Mouse (Mus musculus) forebrain, embryonic 15.5 days (tissue): Measurements from ENCODE around the gene Tnfsf10. TPM values are rescaled to one million over a fixed set of nuclear protein-coding genes. Genes with fewer than 3 reads are reported as not detected.
A peak's percentile ranks its signal among the peaks of the same experiment; 100 is the strongest.

ENCODE experiments used
- ATAC-seq: fragments of 200-750 bp; cut with Nextera tagmentation; replicated peaks from 2 replicates; pipeline ENCODE4 v1.8.0; 2017; ENCODE audit warnings: mild to moderate bottlenecking, moderate TSS enrichment, moderate library complexity
- H3K27ac ChIP-seq: fragments of 300-500 bp; sonication (generic); replicated peaks from 2 replicates; pipeline ENCODE4 v1.5.1; 2015; ENCODE audit warnings: mild to moderate bottlenecking, inconsistent platforms
- H3K27me3 ChIP-seq: fragments of 300-500 bp; sonication (generic); 2 replicates; pipeline ENCODE4 v1.6.1; 2015; ENCODE audit warnings: inconsistent platforms
- H3K36me3 ChIP-seq: fragments of 300-500 bp; sonication (generic); 2 replicates; pipeline ENCODE4 v1.6.1; 2015; ENCODE audit warnings: mild to moderate bottlenecking, inconsistent platforms
- H3K4me1 ChIP-seq: fragments of 300-500 bp; sonication (generic); 2 replicates; pipeline ENCODE4 v1.6.1; 2015; ENCODE audit warnings: inconsistent platforms
- H3K4me2 ChIP-seq: fragments of 300-500 bp; sonication (generic); replicated peaks from 2 replicates; pipeline ENCODE4 v1.6.1; 2015; ENCODE audit warnings: mild to moderate bottlenecking, inconsistent platforms
- H3K4me3 ChIP-seq: fragments of 300-500 bp; sonication (generic); 2 replicates; pipeline ENCODE4 v1.5.1; 2015; ENCODE audit warnings: mild to moderate bottlenecking, inconsistent platforms
- H3K9ac ChIP-seq: fragments of 300-500 bp; sonication (generic); replicated peaks from 2 replicates; pipeline ENCODE4 v1.6.1; 2015; ENCODE audit warnings: mild to moderate bottlenecking, inconsistent platforms
- H3K9me3 ChIP-seq: fragments of 300-500 bp; sonication (generic); 2 replicates; pipeline ENCODE4 v1.6.1; 2016; ENCODE audit warnings: inconsistent platforms
- WGBS: fragments of 180-500 bp; shearing (Covaris S2); methylation state at CpG from one replicate; pipeline ENCODE4 v1.1.7; 2015; ENCODE audit warnings: mixed read lengths; 5-methylcytosine and 5-hydroxymethylcytosine counted together
- polyA plus RNA-seq: library from polyadenylated mRNA; unstranded; fragments of >200 nt; fragmentation: Nextera tagmentation; extraction: Ambion mirVana; gene quantifications from 2 replicates; pipeline ENCODE4 v1.2.1, GENCODE M21; 2015

Tnfsf10 gene
- polyA plus RNA-seq, 1 experiment from 2014 or later, result 0.10 TPM

DNA sequence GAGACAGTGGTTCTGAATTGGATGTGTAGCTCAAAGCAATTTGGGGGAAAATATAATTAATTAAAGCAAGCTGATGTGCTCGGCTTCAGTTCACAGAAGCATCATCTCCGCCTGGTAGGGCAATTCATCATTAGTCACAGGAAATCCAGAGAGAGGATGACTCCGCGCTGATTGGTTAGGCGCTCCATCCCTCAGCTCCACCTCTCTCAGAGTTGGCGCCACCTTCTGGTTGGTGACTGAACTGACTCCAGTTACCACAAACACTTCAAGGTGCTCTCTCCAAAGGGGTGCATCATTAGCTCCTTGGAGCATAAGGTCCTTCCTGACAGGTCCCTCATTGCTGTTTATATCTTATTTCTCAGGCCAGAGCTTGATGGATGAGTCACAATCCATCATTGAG, 28.7 kb downstream of the Tnfsf10 start:
- Histone ChIP-seq H3K27me3 (no peaks in the 10 kb centered on the region), H3K27ac (no peak overlapping the region), H3K36me3 (no peaks in the 10 kb centered on the region), H3K9me3 (no peaks in the 10 kb centered on the region), H3K4me1 (no peaks in the 10 kb centered on the region), H3K4me3 (no peak overlapping the region), H3K9ac (no peak overlapping the region), H3K4me2 (no peak overlapping the region)
- ATAC-seq, result no peak
- WGBS, result 65% methylated on average over 6 of the region's 6 CpGs

DNA sequence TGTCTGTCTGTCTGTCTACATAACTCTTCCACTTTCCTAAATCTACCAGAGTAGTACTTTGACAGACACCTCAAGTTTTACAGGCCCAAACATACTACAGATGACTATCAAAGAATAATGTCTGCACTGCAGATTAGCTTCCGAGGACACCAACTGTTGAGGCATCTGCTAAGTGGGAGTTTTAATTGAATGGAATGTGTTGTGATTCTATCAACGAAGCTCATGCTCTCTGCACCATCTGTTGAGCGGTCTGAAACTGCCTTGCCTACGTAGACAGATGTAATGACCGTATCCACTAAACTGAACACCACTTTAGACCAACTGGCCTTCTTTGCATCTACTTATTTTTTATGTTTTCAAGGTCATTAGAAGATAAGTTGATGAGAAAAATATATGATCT, 31.6 kb downstream of the Tnfsf10 start:
- no peaks in the 10 kb centered on the region for H3K9me3 ChIP-seq
- no peak overlapping the region for H3K4me3 ChIP-seq
- H3K36me3 ChIP-seq, result no peaks in the 10 kb centered on the region
- no peak overlapping the region for H3K9ac ChIP-seq
- WGBS, result 58% methylated on average over 5 of the region's 5 CpGs
- H3K4me1 ChIP-seq, result 0 out of 2 replicates have a peak, but pooled peaks cover 3% of the 10 kb centered on the region
- no peak overlapping the region for H3K27ac ChIP-seq
- ATAC-seq, result no peak
- H3K4me2 ChIP-seq, result no peak overlapping the region
- no peaks in the 10 kb centered on the region for H3K27me3 ChIP-seq

DNA sequence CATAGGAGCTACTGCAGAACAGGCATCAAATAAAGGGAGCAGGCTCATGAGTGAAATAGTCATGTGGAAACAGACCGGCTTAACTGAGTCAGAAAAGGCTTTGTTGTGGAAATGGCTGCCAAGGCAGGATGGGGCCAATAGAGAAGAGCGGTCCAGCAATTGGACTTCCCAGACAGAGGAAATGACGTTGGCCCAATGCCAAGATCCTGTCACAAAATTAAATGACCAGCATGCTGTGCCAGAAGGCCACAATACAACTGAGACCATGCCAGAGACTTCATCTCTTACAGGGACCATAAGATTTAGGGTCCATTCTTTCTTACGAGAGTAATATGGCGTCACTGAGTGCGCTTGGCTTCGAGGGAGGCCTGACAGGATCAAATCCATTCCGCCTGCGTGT, 34.3 kb downstream of the Tnfsf10 start:
- Histone ChIP-seq H3K27ac (no peak overlapping the region), H3K4me2 (no peak overlapping the region), H3K4me1 (0 out of 2 replicates have a peak, but pooled peaks cover 3% of the 10 kb centered on the region), H3K36me3 (no peaks in the 10 kb centered on the region), H3K9me3 (no peaks in the 10 kb centered on the region), H3K9ac (no peak overlapping the region), H3K27me3 (no peaks in the 10 kb centered on the region), H3K4me3 (no peak overlapping the region)
- ATAC-seq, result peak; percentile 85
- 26% methylated on average over 9 of the region's 9 CpGs for WGBS

DNA sequence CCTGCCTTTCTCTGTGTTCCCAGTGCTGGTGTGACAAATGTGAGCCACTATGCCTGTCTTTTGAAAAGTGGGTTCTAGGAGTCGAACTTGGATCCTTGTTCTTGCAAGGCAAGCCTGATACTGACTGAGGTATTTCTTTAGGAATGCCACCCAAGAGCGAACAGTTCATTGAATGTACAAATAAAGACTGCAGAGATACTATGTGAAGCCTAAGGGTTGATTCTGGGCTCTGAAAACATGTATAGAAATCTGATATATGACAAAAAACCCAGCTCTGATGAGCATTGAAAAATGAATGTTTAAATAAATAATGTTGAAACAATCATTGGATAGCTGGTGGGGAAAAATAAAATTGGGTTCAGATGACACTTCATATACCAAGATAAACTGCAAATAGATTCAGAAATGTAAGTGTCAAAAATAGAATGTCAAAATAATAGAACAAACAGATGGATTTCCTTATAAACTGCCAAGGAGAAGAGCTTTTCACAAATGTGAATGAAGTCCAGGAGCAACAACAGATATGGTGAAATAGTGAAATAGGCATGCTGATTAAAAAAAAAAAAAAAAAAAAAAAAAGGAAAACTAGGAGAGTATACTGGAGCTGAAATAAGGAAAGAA, 42.4 kb downstream of the Tnfsf10 start:
- no peak overlapping the region for H3K4me3 ChIP-seq
- no peaks in the 10 kb centered on the region for H3K4me1 ChIP-seq
- ATAC-seq, result no peak
- H3K27ac ChIP-seq, result no peak overlapping the region
- no peaks in the 10 kb centered on the region for H3K36me3 ChIP-seq
- 89% methylated on average over 2 of the region's 2 CpGs for WGBS
- H3K27me3 ChIP-seq, result no peaks in the 10 kb centered on the region
- no peaks in the 10 kb centered on the region for H3K9me3 ChIP-seq
- H3K9ac ChIP-seq, result no peak overlapping the region
- H3K4me2 ChIP-seq, result no peak overlapping the region

DNA sequence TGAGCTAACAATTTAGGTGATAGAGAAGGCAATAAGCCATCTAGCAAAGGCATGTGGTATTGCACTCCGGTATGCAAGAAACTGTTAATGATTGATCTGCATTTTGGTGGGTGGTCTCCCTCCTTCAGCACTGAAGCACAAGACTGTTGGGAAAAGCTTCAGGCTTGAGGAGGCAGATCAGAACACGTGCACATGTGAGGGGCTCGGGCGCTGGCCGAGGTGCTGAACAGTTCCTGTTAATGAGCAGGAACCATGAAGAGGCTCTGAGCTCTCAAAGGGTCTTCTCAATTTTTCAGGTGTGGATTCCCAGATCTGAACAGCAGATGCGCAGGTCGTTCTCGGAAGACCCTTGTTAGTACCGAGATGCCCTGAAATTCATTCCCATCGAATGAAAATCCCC, 53.3 kb downstream of the Tnfsf10 start:
- H3K9ac ChIP-seq, result no peak overlapping the region
- H3K4me1 ChIP-seq, result peaks cover 26% of the 10 kb centered on the region
- ATAC-seq, result no peak
- 0 out of 2 replicates have a peak overlapping the region, but pooled peaks have one; percentile 91 for H3K4me2 ChIP-seq
- H3K36me3 ChIP-seq, result no peaks in the 10 kb centered on the region
- no peaks in the 10 kb centered on the region for H3K9me3 ChIP-seq
- H3K27me3 ChIP-seq, result peaks cover 49% of the 10 kb centered on the region
- WGBS, result 5% methylated on average over 10 of the region's 10 CpGs
- no peak overlapping the region for H3K27ac ChIP-seq
- H3K4me3 ChIP-seq, result no peak overlapping the region

DNA sequence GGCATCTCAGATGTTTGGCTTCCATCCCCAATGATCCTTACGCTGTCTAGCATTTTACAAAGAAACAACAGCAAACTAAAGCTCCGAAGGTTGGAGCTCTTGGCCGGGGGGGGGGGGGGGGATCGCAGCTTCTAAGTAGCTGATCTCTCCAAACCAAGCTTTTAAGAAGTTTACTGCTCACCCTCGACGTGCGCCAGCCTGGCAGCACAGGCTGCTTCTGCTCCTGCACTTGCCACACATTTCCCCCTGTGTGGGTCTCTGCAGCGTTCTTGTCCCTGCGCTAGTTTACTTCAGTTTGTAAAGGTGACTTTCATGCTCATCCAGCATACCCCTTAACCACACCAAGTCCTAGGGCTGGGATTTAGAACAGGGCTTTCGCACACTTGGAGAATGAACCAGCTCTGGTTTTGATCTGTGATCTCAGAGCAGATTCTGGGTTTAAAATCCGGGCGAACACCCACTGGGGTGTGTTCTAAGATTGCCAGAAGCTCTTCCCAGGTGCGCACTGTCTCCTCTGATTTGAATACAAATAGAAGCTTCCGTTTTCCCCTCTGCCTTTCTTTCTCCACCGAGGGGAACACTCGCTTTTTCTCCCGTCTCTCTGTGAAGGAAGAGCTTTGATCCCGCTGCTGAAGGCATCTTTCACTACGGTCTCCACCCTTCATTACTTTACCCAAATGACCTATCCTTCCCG, 53.9 kb downstream of the Tnfsf10 start:
- H3K27ac ChIP-seq, result no peak overlapping the region
- peaks cover 49% of the 10 kb centered on the region for H3K27me3 ChIP-seq
- peak overlapping the region; percentile 91 for H3K4me2 ChIP-seq
- peak overlapping the region; percentile 33 for H3K9ac ChIP-seq
- H3K4me3 ChIP-seq, result peak overlapping the region; percentile 45
- H3K36me3 ChIP-seq, result no peaks in the 10 kb centered on the region
- no peak for ATAC-seq
- WGBS, result 2% methylated on average over 20 of the region's 20 CpGs
- peaks cover 26% of the 10 kb centered on the region for H3K4me1 ChIP-seq
- H3K9me3 ChIP-seq, result no peaks in the 10 kb centered on the region

DNA sequence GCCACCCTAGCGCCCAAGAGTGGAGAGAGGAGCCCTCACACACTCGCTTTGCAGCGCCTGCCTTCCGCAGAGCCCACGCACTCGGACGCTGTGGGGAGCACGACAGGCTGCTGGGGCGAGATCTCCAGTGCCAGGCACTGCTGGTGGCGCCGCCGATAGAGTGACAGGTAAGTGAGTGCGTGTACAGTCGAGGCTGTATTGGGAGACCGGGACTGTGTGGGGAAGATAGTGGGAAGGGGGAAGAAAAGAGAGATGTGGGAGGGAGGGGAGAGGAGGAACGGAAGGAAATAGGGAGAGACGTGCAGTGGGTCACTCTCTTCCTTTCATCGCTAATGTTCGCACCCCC, 54.4 kb downstream of the Tnfsf10 start, which contains the start of gene Ghsr:
Ghsr (plus strand) TSS at position 76 of the 346 bp plus-strand sequence.
- Histone ChIP-seq H3K9ac (peak within 1 kb of the TSS; percentile 33), H3K27me3 (peaks cover 49% of the 10 kb centered on the region), H3K4me1 (peaks cover 26% of the 10 kb centered on the region), H3K4me3 (peak within 1 kb of the TSS; percentile 45), H3K4me2 (peak within 1 kb of the TSS; percentile 91), H3K27ac (no peak within 1 kb of the TSS), H3K9me3 (no peaks in the 10 kb centered on the region), H3K36me3 (no peaks in the 10 kb centered on the region)
- WGBS, result under 1% methylated on average over 17 of the region's 19 CpGs
- peak; percentile 75 for ATAC-seq

DNA sequence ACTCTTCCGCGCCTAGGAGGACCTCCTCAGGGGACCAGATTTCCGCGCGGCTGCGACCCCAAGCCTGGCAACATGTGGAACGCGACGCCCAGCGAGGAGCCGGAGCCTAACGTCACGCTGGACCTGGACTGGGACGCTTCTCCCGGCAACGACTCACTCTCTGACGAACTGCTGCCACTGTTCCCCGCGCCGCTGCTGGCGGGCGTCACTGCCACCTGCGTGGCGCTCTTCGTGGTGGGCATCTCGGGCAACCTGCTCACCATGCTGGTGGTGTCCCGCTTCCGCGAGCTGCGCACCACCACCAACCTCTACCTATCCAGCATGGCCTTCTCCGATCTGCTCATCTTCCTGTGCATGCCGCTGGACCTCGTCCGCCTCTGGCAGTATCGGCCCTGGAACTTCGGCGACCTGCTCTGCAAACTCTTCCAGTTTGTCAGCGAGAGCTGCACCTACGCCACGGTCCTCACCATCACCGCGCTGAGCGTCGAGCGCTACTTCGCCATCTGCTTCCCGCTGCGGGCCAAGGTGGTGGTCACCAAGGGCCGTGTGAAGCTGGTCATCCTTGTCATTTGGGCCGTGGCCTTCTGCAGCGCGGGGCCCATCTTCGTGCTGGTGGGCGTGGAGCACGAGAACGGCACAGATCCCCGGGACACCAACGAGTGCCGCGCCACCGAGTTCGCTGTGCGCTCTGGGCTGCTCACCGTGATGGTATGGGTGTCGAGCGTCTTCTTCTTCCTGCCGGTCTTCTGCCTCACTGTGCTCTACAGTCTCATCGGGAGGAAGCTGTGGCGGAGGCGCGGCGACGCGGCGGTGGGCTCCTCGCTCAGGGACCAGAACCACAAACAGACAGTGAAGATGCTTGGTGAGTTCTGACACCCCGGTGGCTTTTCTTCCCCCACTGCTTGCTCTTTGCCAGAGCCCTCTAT, 55.2 kb downstream of the Tnfsf10 start:
- Histone ChIP-seq H3K9me3 (no peaks in the 10 kb centered on the region), H3K27ac (no peak overlapping the region), H3K4me3 (peak overlapping the region; percentile 45), H3K9ac (peak overlapping the region; percentile 33; the same call in 1 of the 2 replicates), H3K4me1 (peaks cover 26% of the 10 kb centered on the region), H3K4me2 (peak overlapping the region; percentile 91), H3K27me3 (peaks cover 49% of the 10 kb centered on the region), H3K36me3 (no peaks in the 10 kb centered on the region)
- WGBS, result under 1% methylated on average over 76 of the region's 77 CpGs
- ATAC-seq, result peak; percentile 62

DNA sequence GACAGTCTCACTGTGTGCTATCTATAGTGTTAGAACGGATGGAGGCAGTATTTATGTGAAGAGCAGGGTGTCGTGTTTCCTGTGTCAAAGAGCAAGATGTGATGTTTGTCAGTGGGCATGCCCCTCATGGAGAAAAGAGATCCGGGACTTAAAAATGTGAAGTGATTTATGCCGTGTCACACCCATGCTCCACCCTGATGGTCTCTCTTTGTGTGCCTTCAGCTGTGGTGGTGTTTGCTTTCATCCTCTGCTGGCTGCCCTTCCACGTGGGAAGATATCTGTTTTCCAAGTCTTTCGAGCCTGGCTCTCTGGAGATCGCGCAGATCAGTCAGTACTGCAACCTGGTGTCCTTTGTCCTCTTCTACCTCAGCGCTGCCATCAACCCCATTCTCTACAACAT, 57.6 kb downstream of the Tnfsf10 start:
- Histone ChIP-seq H3K4me2 (no peak overlapping the region), H3K4me3 (no peak overlapping the region), H3K9me3 (no peaks in the 10 kb centered on the region), H3K9ac (no peak overlapping the region), H3K27me3 (peaks cover 46% of the 10 kb centered on the region), H3K36me3 (no peaks in the 10 kb centered on the region), H3K27ac (no peak overlapping the region), H3K4me1 (peaks cover 26% of the 10 kb centered on the region)
- ATAC-seq, result no peak
- 63% methylated on average over 9 of the region's 9 CpGs for WGBS

DNA sequence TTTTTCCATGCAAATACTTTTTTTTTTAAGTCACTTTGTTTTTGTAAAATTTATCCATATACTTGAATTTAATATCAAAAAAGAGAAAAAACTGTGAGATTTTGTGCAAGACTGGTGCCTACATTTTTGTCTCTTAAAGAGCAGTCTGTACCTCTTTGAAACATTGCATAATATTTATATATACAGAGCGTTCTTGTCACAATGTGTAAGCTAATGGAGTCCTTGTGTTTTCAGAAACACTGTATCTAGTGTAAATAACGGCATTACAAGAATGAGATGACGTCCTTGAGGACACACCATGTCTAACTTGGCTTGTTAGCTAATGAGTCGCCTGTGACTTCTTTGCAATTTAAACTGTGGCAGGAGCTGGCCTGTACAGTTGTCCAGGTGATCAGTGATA, 61.1 kb downstream of the Tnfsf10 start:
- H3K9me3 ChIP-seq, result no peaks in the 10 kb centered on the region
- H3K4me3 ChIP-seq, result no peak overlapping the region
- no peak overlapping the region for H3K4me2 ChIP-seq
- H3K36me3 ChIP-seq, result no peaks in the 10 kb centered on the region
- WGBS, result 74% methylated on average over 4 of the region's 4 CpGs
- ATAC-seq, result no peak
- no peak overlapping the region for H3K9ac ChIP-seq
- H3K27ac ChIP-seq, result no peak overlapping the region
- no peaks in the 10 kb centered on the region for H3K4me1 ChIP-seq
- H3K27me3 ChIP-seq, result peaks cover 12% of the 10 kb centered on the region; the same call in 1 of the 2 replicates

DNA sequence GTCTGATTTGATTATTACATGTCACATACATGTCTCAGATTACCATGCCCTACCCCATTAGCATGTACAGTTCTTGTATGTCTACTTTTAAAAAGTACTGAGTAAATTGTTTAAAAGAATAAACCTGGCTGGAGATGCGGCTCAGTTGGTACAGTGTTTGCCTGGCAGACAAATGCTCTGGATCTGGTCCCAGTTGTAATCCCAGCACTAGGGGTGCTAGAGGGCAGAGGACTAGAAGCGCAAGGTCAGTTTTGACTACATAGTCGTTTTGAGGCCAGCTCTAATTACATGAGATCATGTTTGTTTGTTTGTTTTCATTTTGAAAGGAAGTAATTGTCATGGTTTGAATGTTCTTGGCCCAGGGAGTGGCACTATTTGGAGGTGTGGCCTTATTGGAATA, 68.0 kb downstream of the Tnfsf10 start:
- 61% methylated on average over 3 of the region's 3 CpGs for WGBS

DNA sequence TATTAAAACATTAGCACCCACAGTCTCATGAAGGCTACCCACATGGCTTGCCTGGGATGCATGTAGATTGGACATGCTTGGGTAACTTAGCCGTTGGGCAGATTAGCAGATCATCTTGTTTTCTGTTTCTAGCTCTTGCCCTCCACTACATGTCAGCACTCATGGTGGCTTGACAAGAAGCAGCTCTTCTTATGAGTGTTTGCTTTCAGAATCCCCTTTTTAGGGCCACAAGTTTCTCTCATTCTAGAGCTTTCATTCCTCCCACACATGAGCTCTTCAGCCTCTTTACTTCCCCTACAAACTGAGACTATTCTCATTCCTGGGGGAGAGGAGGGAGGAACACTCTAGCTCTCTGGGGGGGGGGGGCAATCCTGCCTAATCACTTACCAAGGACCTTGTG, 73.1 kb downstream of the Tnfsf10 start:
- no peak overlapping the region for H3K4me2 ChIP-seq
- no peak overlapping the region for H3K4me3 ChIP-seq
- ATAC-seq, result no peak
- no peak overlapping the region for H3K27ac ChIP-seq
- WGBS, result 94% methylated on average over 1 of the region's 1 CpGs
- no peaks in the 10 kb centered on the region for H3K4me1 ChIP-seq
- no peaks in the 10 kb centered on the region for H3K27me3 ChIP-seq
- no peaks in the 10 kb centered on the region for H3K36me3 ChIP-seq
- H3K9ac ChIP-seq, result no peak overlapping the region
- H3K9me3 ChIP-seq, result no peaks in the 10 kb centered on the region

More for the DNA sequence above, 68.0 kb downstream of the Tnfsf10 start:
- Histone ChIP-seq H3K27ac (no peak overlapping the region), H3K36me3 (no peaks in the 10 kb centered on the region), H3K4me2 (no peak overlapping the region), H3K4me3 (no peak overlapping the region), H3K9ac (no peak overlapping the region), H3K27me3 (no peaks in the 10 kb centered on the region), H3K4me1 (no peaks in the 10 kb centered on the region), H3K9me3 (no peaks in the 10 kb centered on the region)
- ATAC-seq, result no peak
